Mouse (Mus musculus): ENCODE data around the gene Map3k14.
"Not testable (repeated sequence)": the region's sequence is repeated elsewhere in the genome, so short reads cannot be mapped to it uniquely, and the experiment has no call there.

The Map3k14 gene

DNA sequence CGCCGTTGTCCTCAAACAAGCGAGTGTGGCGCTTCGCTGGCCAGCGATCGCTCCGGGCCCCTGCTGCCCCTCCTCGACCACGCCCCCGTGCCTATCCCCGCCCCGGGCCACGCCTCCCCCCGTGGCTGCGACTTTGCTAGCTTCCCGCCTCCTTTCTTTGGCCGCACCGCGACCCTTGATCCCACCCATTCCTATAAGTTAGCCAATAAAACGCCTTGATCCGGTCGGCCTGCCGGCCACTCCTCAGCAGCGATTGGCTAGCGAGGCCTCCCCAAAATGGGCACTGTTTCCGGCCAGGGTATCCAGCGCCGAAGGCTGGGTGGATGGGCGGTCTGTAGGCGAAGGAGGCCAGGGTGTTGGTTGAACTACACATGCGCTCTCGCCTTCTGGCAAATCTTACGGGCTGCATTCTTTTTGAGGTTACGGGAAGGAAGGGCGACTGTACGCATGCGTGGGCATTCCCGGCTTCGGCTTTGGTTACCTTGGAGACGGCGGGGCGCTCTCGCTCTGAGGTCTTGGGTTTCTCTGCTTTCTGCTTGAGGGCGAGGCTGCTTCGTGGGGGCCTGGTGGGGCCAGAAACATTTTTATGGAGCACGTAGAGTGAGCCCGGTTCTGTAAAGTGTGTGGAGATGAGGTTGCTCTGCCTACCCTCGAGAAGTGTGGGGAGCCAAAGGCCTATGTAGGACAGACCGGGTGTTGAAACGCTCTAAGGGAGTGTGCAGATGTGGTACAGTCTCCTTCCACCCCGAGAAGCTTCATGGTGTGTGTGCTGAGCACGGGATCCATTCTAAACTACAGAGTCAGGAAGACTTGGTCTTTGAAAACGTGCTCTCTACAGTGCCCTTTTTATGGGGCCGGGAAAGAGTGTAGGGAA is at the start of gene Map3k14:
Gene Map3k14 (minus strand): TSS at position 127 of the 874 bp plus-strand sequence.
- peak; percentile 98 to 100 for DNase-seq

DNA sequence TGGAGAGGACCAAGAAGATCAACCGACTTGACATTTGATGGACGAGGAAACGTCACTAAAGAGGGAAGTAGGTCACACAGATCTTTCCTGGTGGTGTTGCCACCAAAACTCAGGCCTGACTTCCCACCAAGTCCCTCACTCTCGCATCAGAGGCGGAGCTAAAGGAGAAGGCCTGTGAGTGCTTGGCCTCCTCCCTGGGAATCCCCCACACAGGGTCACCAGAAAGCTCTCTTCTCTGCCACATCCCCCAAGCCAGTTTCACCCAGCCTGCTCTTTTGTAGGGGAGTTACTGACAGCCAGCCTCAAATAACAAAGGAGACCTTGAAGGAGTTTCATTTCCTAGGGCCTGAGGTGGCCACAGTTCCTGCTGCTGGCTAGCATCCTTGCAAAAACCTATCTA is 48.1 kb upstream of the Map3k14 start:
- no peak for DNase-seq

DNA sequence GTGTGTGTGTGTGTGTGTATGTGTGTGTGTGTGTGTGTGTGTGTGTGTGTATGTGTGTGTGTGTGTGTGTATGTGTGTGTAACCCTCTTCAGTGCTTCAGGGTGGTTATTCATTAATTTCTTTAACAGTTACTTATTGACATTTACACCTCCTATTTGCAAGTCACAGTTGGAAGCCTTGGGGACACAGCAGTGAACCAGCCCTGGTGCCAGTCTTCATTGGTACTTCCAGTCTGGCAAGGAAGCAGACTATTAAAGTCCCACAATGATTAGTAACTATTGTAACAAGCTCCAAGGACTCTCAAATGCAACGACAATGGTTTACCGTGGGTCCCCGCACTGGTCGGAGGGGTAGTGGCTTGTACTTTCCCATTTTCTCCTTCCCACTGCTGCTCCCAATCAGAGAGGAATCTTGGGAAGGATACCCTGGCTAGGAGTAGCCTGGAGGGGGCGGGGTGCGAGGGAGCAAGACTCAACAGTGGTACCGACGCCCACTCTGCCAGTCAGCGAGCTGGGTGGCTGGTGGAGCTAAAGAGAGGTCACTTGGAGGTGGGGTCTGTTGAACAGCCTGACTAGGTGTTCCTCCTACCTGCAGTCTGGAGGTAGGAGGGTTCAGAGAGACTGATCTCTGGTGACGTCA is 47.6 kb upstream of the Map3k14 start:
- DNase-seq = no peak

DNA sequence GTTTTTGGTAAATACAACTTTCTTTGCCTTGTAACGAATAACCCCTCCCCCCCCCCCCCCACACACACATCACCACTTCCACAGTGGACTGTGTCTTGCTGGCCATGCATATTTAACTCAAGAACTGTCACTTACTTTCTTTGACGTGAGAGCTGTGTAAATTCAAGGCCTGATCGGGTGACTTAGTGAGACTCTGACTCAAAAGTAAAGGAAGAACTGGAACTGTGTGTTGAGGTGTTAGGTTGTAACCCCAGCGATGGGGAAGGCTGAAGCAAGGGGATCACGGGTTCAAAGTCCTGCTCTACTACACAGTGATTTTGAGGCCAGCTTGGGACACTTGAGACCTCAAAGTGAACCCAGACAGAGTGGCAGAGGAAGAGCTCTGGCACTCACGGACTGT is 46.3 kb upstream of the Map3k14 start:
- no peak for DNase-seq

DNA sequence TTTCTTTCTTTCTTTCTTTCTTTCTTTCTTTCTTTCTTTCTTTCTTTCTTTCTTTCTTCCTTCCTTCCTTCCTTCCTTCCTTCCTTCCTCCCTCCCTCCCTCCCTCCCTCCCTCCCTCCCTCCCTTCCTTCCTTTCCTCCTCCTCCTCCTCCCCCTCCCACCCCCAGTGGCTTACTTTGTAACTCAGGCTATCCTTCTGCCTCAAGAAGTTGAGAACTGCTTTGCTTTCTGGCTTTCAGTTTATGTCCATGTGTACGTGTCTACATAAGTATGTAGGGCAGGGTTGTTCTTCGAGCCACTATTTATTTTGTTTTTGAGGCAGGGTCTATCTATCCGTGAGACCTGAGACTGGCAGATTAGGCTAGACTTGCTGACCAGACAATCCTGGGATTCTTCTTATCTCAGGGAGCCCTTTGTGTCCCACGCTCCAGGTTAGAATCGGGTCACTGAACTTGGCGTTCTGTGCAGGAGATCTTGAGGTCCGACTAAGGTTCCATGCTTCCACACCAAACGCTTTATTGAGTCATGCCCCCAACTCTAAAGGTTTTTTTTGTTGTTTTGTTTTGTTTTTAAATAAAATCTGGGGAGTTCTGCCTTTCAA is 45.5 kb upstream of the Map3k14 start:
- DNase-seq = no peak

DNA sequence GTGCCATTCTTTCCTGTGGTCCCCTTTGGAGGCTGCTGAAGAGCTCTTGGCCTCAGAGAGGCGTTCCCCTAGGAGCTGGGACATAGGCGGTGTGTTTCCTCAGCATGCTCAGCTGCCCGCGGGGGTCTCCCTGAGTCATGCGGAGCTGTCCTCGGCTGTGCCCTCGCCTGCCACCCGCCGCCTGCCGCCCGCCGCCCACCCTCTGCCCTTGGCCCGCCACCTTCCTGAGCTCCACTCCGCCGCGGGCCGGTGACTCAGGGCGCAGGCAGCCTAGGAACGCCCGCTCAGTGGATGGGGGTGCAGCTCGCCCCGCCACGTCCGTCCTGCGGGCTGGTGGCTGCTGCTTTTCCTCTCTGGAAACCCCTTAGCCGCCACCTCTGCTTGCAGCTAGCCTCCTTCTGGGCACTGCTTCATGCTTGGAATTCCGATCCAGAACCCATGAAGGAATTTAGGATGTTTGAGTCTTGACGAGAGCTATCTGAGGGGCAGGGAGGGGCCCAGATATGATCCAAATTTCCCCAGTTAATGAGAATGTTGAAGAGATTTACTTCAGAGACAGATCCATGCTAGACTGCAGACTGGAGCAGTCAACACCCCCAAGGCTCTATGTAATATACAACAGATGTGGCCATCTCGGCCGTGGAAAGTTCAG is 44.8 kb upstream of the Map3k14 start:
- peak in 1 of 2 experiments; percentile 19 for DNase-seq

DNA sequence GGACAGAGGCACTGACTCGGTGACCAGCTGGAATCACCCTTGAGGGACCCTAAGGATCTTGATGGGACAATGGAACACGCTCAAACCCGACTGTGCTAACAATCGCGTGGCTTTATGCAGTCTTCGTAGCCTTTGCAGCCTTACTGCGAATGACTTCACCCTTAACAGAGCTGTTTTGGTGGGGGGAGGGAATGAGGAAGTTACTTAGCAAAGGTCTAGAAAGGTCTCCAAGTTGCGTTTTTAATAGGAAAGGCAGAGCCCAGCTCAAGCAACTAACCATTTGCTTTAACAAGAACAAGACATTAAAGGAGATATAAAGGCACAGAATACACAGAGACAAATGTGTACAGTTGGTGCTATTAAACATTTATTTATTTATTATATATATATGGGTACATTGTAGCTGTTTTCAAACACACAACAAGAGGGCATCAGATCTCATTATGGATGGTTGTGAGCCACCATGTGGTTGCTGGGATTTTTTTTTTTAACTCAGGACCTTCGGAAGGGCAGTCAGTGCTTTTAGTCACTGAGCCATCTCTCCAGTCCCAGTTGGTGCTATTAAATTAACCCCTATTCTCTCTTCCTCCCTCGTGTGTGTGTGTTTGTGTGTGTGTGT is 42.8 kb upstream of the Map3k14 start:
- DNase-seq = no peak

DNA sequence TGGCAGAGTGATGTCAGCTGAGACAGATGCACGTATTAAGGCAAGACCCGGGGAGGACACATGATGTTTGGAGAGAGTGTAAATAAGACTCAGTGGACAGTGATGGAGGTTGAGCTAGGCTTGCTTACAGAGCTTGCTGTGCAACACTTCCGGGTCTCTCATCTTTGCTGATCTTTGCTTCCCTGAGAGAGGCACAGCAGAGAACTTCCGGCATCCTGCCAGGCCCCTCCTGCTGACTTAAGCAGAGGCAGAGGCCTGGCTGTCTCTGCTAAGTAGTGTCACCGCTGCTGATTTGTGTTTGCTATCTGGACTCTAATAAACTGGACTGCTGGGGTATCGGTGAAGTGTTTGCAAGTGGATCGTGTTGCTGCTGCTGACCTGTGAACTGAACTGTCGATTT is 40.6 kb upstream of the Map3k14 start:
- no peak for DNase-seq

DNA sequence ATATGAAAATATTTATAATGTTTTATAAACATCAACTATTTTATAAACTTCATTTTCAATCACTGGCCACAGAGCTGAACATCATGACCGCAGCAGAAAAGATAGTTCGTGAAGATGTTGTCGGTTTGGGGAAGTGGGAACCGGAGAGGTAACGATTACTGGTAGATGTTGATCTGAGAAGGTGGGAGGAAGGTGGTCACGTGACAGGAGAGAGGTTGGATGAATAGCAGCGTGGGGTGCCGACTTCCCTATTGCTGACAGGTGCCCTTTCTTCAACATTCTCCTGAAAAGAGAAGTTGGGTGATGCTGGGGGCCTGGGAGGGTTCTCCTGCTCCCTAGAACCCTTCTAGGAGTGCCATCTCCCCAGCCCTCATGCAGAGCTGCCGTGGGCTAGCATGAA is 37.3 kb upstream of the Map3k14 start:
- no peak for DNase-seq

DNA sequence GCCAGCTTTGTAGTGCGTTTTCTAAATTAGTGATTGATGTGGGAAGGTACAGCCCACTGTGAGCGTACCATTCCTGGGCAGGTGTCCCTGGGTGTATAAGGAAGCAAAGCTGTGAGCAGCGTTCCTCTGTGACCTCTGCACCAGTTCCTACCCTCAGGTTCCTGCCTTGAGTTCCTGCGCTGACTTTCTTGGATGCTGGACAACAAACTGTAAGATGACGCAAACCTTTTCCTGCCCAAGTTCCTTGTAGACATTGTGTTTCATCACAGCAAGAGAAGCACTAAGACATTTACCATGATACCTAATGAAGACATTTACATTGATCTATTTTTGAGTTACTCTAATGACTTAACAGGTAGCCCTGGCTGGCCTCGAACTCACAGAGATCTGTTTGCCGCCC is 27.5 kb upstream of the Map3k14 start:
- no peak for DNase-seq

DNA sequence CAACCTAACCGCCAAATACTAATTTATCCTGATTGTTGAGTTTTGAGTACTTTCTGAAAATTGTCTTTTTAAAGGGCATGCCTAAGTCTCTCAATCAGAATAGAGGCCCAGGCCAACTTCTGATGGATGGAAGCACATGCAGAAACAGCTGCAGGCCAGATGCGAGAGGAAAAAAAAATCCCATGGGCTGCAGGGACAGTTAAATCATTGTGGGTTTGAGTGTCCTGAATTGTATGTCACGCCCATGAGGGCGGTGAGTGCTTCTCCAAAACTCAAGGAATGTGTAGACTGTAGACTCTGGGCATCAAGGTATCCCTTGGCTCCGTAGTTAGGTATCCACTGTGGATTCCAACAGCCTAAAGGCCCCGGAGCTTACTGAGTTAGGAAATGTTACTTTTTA is 26.8 kb upstream of the Map3k14 start:
- DNase-seq = no peak

DNA sequence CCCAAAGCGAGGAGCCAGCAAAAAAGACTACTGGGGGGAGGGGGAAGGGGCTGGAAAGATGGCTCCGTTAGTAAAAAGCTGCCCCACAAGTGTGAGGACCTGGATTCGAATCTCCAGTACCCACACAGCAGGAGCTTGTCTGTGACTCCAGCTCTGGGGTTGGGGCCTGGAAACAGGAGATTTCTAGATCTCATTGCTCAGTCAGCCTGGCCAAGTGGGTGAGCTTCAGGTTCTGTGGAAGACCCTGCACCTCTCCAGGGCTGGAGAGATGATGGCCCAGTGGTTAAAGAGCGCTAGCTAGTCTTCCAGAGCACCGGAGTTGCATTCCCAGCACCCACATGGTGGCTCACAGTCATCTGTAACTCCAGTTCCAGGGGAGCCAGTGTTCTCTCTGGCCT is 25.6 kb upstream of the Map3k14 start:
- no peak for DNase-seq

DNA sequence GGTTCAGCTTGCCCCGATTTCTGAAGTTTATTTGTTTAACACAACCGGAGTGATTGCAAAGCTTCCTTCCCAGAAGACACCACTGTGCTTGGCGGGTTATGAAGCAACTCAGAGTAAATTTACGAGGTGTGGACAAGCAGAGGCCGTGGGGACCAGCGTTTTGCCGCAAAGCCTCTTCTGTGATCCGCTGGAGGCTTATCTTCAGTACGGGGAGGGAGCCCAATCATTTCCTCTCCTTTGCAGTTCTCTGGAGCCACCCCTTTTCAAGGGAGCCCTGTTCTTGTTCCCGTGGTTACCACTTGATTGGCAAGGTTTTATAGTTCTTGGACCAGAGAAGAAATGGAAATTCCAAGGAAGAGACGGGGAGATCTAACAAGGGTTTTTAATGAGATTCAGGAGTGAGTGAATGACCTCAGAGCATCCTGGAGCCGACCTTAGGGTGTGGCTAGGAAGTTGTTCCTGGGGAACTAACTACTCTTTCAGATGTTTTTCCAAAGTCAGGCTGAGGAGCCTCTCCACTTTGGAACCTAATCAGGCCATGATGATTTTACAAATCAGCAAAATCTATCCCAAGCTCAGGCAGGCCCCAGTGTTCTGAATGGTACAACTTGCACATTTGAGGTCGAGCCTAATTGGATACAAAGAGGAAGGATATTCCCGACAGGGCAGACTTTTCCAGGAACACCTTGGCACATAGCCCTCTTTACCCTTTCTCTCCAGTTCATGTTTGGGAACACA is 25.0 kb upstream of the Map3k14 start:
- DNase-seq = no peak

DNA sequence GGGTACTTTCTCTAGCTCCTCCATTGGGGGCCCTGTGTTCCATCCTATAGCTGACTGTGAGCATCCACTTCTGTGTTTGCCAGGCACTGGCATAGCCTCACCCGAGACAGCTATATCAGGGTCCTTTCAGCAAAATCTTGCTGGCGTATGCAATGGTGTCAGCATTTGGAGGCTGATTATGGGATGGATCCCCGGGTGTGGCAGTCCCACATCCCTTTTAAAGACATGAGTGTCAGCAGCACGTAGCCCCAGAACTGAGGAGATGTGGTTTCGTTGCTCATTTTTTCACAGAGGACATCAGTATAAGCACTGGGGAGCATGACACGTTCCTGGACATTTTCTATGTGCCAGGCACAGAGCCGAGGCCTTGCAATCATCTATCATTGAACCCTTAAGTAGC is 23.6 kb upstream of the Map3k14 start:
- not testable (repeated sequence) for DNase-seq

DNA sequence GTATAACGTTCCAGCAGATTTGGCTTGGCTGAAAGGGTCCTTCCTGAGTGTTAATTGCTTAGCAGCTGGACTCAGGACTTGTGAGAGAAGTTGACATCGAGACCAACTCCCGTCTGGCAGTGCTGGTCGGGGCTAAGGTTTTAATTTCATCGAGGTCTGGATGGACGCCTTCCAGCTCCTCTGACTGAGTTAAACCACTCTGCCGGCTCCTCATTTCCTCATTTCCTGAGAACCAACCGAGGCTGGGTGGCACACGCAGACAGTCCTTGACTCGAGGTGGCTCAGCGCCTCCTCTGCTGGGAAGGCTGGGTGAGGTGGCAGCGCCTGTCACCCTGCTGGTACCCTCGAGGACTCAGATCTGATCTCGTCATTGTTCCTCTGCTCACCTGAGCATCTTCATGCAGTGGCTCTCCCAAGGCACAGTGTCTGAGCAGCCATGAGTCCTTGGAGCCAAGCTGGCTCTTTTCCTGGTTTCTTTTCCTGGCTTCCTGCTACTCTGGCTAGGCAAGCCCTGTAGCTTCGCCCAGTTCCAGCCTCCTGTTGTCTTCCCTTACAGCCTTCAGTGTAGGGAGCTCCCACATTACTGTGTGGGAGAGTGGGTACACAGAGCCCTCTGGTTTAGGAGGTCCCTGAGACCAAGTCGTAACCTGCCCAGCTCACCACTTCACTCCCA is 21.2 kb upstream of the Map3k14 start:
- peak in 1 of 2 experiments; percentile 21 for DNase-seq

DNA sequence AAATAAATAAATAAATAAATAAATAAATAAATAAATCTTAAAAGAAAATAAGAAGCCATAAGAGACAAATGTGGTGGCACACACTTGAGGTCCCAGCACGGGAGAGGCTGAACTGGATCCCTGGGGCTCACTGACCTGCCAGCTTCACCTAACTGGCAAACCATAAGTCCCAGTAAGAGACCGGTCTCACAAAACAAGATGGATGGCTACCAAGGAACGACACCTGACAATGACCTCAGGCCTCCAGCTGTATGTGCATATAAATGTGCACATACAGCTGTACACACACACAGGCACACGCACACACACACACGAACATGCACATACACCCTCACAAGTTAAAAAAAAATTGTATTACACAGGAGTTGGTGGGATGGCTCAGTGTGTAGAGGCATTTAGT is 19.6 kb upstream of the Map3k14 start:
- no peak for DNase-seq

DNA sequence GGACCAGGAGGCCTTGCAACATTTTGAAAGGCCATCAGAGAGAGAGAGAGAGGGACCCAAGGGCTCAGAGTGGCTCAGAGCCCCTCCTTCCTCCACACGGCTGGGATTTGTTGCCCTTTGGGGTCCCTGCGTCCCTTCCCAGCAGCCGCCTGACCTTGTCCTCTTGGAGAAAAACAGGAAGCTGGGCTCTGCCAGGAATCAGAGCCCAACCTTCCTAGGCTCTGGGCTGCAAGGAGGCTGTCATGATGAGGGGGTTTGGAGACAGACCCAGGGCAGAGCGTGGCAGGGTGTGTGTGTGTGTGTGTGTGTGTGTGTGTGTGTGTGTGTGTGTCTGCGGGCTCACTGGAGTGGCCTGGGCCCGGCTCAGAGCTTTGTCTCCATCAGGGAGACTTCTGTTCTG is 18.7 kb upstream of the Map3k14 start:
- no peak for DNase-seq

DNA sequence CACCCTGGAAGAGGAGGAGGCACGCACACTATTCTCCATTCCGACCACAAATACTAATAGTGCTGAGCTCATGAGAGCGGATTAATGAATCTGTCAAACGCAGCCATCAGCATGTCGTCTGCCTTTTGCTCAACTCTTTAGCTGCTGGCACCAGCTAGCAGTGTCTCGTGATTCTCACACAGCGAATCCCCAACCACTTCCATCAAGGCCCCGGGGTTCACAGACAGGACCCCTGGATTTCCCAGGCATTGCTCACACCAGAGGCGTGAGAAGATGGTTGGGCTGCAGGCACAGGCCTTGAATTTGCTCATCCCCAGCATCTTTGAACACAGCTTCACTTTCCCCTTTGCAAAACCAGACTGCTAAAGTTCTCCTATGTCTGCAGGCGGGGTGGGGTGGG is 18.0 kb upstream of the Map3k14 start:
- DNase-seq = no peak

DNA sequence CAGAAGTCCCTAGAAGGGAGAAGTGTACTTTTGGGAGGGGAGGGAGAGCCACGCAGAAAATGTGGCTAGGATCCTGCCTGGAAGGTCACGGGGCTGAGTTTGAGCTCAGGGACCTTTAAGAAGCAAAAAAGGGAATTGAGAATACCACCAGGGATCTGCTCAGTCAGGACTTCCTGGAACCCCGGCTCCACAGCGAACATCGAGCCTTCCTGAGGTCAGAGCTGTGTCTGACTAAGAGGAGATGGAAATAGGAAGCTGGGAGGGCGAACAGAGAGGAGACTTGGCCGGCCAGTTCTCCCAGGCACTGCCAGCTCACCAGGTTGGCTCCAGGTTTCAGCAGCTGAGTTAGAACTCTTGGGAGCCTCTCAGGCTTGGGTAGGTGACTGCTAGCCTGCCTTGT is 14.5 kb upstream of the Map3k14 start:
- DNase-seq = no peak

DNA sequence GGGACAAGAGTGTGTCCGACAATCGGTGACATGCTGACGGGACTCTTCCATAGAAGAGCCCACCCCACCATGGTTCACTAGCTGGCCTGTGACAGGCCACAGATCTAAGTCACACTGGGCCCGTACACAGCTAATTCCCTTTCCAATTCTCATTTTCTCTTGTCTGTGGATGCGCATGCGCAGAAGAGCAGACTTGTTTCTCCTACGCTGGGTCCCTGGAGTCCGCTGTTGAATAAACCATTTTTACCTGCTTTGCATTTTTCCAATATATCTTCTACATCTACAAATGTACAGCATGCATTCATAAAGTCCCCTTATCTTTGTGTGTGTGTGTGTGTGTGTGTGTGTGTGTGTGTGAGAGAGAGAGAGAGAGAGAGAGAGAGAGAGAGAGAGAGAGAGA is 9.2 kb upstream of the Map3k14 start:
- no peak for DNase-seq

DNA sequence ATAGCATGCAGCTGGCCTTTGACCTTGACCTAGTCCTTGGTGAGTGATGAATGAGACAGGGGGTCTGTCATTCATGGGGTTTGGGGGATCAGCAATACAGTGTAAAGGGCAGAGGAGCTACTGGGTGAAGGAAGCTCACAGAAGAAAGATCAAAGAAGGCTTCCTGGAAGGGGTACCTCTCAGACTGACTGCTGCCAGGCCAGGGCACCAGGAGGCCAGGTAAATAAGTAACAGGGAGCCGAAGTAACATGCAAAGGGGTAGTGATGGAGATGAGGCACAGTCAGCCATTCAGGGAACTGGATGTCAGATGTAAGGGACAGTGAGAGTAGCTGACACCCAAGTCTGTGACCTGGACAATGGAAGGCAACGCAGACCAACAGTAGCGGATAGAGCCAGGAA is 5.6 kb upstream of the Map3k14 start:
- DNase-seq = no peak

DNA sequence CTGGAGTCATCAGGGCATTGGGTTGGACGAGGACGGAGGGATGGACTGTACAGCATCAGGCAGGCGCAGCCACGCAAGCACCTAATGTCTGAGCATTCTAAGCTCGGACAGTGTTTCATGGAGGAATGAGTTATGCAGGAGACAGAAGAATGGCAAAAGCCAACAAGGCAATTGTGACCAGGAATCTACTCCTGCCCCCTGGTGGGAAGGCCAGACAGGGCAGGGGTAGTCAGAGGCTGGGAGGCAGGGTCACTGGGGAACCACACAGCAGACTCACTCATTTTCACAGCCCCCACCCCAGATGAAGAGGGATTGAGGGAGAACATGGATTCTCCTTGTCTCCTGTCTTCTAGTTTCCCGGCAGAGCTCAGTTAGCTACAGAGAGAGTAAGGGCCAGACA is 4.7 kb upstream of the Map3k14 start:
- no peak for DNase-seq
